Mouse (Mus musculus): Measurements from ENCODE around the gene Fbxo21. TPM values are rescaled to one million over a fixed set of nuclear protein-coding genes. Genes with fewer than 3 reads are reported as not detected.

Fbxo21 gene
- polyA plus RNA-seq, 1 experiment, result 12.9 TPM

GRCm38 (mm10) chr5:117939402-117939801 is 37.1 kb upstream of the Fbxo21 start:
- WGBS, result 61% methylated on average over 8 of the region's 8 CpGs
- Histone ChIP-seq H3K4me3 (ENCODE audit: low read depth, low read length) (no peak overlapping the region), H3K4me1 (ENCODE audit: control insufficient read depth, insufficient read depth, insufficient read length, low read length) (no peaks in the 10 kb centered on the region), H3K27ac (ENCODE audit: insufficient read depth, low read depth, low read length) (no peak overlapping the region), H3K27me3 (ENCODE audit: control insufficient read depth, insufficient read depth, low read length) (no peaks in the 10 kb centered on the region; the same call in 1 of the 2 replicates), H3K36me3 (ENCODE audit: control insufficient read depth, insufficient read depth, low read length) (no peaks in the 10 kb centered on the region)
- TF ChIP-seq POLR2A (IDR thresholded peaks at IDR 0.05; ENCODE audit: low read depth, low read length) (no peak), CTCF (IDR thresholded peaks at IDR 0.05; ENCODE audit: extremely low read depth, insufficient read length, insufficient replicate concordance, low read depth, low read length) (no peak)

- Histone ChIP-seq H3K27me3 (ENCODE audit: control insufficient read depth, insufficient read depth, low read length) (no peaks in the 10 kb centered on the region; the same call in 1 of the 2 replicates), H3K27ac (ENCODE audit: insufficient read depth, low read depth, low read length) (no peak overlapping the region), H3K4me1 (ENCODE audit: control insufficient read depth, insufficient read depth, insufficient read length, low read length) (no peaks in the 10 kb centered on the region), H3K4me3 (ENCODE audit: low read depth, low read length) (no peak overlapping the region), H3K36me3 (ENCODE audit: control insufficient read depth, insufficient read depth, low read length) (no peaks in the 10 kb centered on the region)
- 77% methylated on average over 3 of the region's 3 CpGs for WGBS
- TF ChIP-seq POLR2A (IDR thresholded peaks at IDR 0.05; ENCODE audit: low read depth, low read length), result no peak
- TF ChIP-seq CTCF (IDR thresholded peaks at IDR 0.05; ENCODE audit: extremely low read depth, insufficient read length, insufficient replicate concordance, low read depth, low read length), result no peak
These were observed 35.0 kb upstream of the Fbxo21 start for GRCm38 (mm10) chr5:117941552-117941951.

GRCm38 (mm10) chr5:117946605-117947004 is 29.9 kb upstream of the Fbxo21 start:
- Histone ChIP-seq H3K27ac (ENCODE audit: insufficient read depth, low read depth, low read length) (no peak overlapping the region), H3K36me3 (ENCODE audit: control insufficient read depth, insufficient read depth, low read length) (no peaks in the 10 kb centered on the region), H3K4me3 (ENCODE audit: low read depth, low read length) (no peak overlapping the region), H3K4me1 (ENCODE audit: control insufficient read depth, insufficient read depth, insufficient read length, low read length) (no peaks in the 10 kb centered on the region), H3K27me3 (ENCODE audit: control insufficient read depth, insufficient read depth, low read length) (no peaks in the 10 kb centered on the region; the same call in 1 of the 2 replicates)
- 9% methylated on average over 4 of the region's 4 CpGs for WGBS
- TF ChIP-seq CTCF (IDR thresholded peaks at IDR 0.05; ENCODE audit: extremely low read depth, insufficient read length, insufficient replicate concordance, low read depth, low read length) (peak; percentile 22; the same call in 1 of the 2 replicates), POLR2A (IDR thresholded peaks at IDR 0.05; ENCODE audit: low read depth, low read length) (no peak)

GRCm38 (mm10) chr5:117949393-117949792 is 27.1 kb upstream of the Fbxo21 start:
- H3K4me1 ChIP-seq (ENCODE audit: control insufficient read depth, insufficient read depth, insufficient read length, low read length), result no peaks in the 10 kb centered on the region
- no peak overlapping the region for H3K4me3 ChIP-seq (ENCODE audit: low read depth, low read length)
- H3K27ac ChIP-seq (ENCODE audit: insufficient read depth, low read depth, low read length), result no peak overlapping the region
- no peaks in the 10 kb centered on the region for H3K36me3 ChIP-seq (ENCODE audit: control insufficient read depth, insufficient read depth, low read length)
- 76% methylated on average over 10 of the region's 10 CpGs for WGBS
- TF ChIP-seq CTCF (IDR thresholded peaks at IDR 0.05; ENCODE audit: extremely low read depth, insufficient read length, insufficient replicate concordance, low read depth, low read length) (no peak), POLR2A (IDR thresholded peaks at IDR 0.05; ENCODE audit: low read depth, low read length) (no peak)
- no peaks in the 10 kb centered on the region for H3K27me3 ChIP-seq (ENCODE audit: control insufficient read depth, insufficient read depth, low read length)

GRCm38 (mm10) chr5:117953893-117954292 is 22.6 kb upstream of the Fbxo21 start:
- H3K4me3 ChIP-seq (ENCODE audit: low read depth, low read length), result no peak overlapping the region
- no peak overlapping the region for H3K27ac ChIP-seq (ENCODE audit: insufficient read depth, low read depth, low read length)
- no peaks in the 10 kb centered on the region for H3K36me3 ChIP-seq (ENCODE audit: control insufficient read depth, insufficient read depth, low read length)
- WGBS, result 74% methylated on average over 12 of the region's 12 CpGs
- no peak for TF ChIP-seq CTCF (IDR thresholded peaks at IDR 0.05; ENCODE audit: extremely low read depth, insufficient read length, insufficient replicate concordance, low read depth, low read length)
- TF ChIP-seq POLR2A (IDR thresholded peaks at IDR 0.05; ENCODE audit: low read depth, low read length), result no peak
- no peaks in the 10 kb centered on the region for H3K27me3 ChIP-seq (ENCODE audit: control insufficient read depth, insufficient read depth, low read length)
- H3K4me1 ChIP-seq (ENCODE audit: control insufficient read depth, insufficient read depth, insufficient read length, low read length), result no peaks in the 10 kb centered on the region

GRCm38 (mm10) chr5:117954429-117954828 is 22.1 kb upstream of the Fbxo21 start:
- whole genome bisulfite sequencing, result 76% methylated on average over 1 of the region's 1 CpGs
- Histone ChIP-seq H3K27me3 (ENCODE audit: control insufficient read depth, insufficient read depth, low read length) (no peaks in the 10 kb centered on the region), H3K4me3 (ENCODE audit: low read depth, low read length) (no peak overlapping the region), H3K27ac (ENCODE audit: insufficient read depth, low read depth, low read length) (no peak overlapping the region), H3K4me1 (ENCODE audit: control insufficient read depth, insufficient read depth, insufficient read length, low read length) (no peaks in the 10 kb centered on the region), H3K36me3 (ENCODE audit: control insufficient read depth, insufficient read depth, low read length) (no peaks in the 10 kb centered on the region)
- TF ChIP-seq POLR2A (IDR thresholded peaks at IDR 0.05; ENCODE audit: low read depth, low read length) (no peak), CTCF (IDR thresholded peaks at IDR 0.05; ENCODE audit: extremely low read depth, insufficient read length, insufficient replicate concordance, low read depth, low read length) (no peak)

GRCm38 (mm10) chr5:117955675-117956420 is 20.7 kb upstream of the Fbxo21 start:
- H3K36me3 ChIP-seq (ENCODE audit: control insufficient read depth, insufficient read depth, low read length), result no peaks in the 10 kb centered on the region
- no peak overlapping the region for H3K4me3 ChIP-seq (ENCODE audit: low read depth, low read length)
- H3K4me1 ChIP-seq (ENCODE audit: control insufficient read depth, insufficient read depth, insufficient read length, low read length), result no peaks in the 10 kb centered on the region
- WGBS, result 22% methylated on average over 10 of the region's 10 CpGs
- TF ChIP-seq POLR2A (IDR thresholded peaks at IDR 0.05; ENCODE audit: low read depth, low read length), result no peak
- peak; percentile 56; the same call in 1 of the 2 replicates for TF ChIP-seq CTCF (IDR thresholded peaks at IDR 0.05; ENCODE audit: extremely low read depth, insufficient read length, insufficient replicate concordance, low read depth, low read length)
- H3K27ac ChIP-seq (ENCODE audit: insufficient read depth, low read depth, low read length), result no peak overlapping the region
- H3K27me3 ChIP-seq (ENCODE audit: control insufficient read depth, insufficient read depth, low read length), result no peaks in the 10 kb centered on the region
